ENCODE assay signal across 11 mouse cellular contexts in the genomic region with DNA sequence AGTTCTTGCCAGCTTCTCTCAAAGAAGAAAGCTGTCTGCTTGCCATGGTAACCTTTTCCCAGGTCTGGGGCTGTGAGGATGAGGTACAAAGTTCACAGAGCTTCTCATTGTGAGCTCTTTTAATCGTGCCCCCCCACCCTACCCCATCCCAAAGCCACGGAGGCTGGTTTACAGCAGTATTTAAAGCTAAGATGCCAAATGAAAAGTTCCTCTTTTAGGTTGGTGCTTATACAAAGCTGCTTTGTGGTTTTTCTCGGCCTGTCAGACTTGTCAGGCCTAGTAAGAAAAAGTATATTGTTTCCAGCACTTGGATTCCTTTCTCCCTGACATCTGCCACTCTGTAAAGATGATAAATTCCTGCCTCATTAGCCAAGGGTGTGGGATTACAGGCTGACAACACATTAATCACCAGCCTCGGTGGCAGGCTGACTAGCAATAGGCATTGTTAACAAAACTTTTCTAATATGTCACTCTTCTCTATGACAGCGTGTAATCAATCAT.
DNase-seq lines count a peak whose midpoint lies in the region; ATAC-seq and TF ChIP-seq lines count a peak whose summit lies in the region.
"Had no signal": no experiment of that assay in that cellular context is flagged by ENCODE, and none has a peak within 500 bp of the region (broad histone marks: within the 10 kb centered on the region; RNA-seq: fewer than 3 reads in every experiment).

No protein-coding gene starts in this region.

- no peaks in the 10 kb centered on the region for H3K9me3 ChIP-seq in embryonic facial prominence, embryonic 12.5 days
- no peaks in the 10 kb centered on the region for H3K9me3 ChIP-seq in hindbrain, embryonic 14.5 days (ENCODE audit: control insufficient read depth, low read length)

- H3K4me2 ChIP-seq in embryonic facial prominence, embryonic 12.5 days (replicated peaks), result no peak overlapping the region
- H3K4me2 ChIP-seq in hindbrain, embryonic 14.5 days (replicated peaks), result no peak overlapping the region

- intact Hi-C loops in heart, adult 2 months (cut with DNase I), result loop anchor here (5.0 kb wide), 2 partner anchors 98 to 113 kb away; no protein-coding TSS in a partner anchor
- intact Hi-C loops in heart, postnatal 36 days (cut with DNase I), result no loop called here

- TF ChIP-seq EP300 in heart, adult 2 months (IDR thresholded peaks at IDR 0.05; ENCODE audit: insufficient read depth, low read depth, low read length), result no peak

- no peak for TF ChIP-seq CTCF in heart, adult 2 months (IDR thresholded peaks at IDR 0.05)

- H3K9ac ChIP-seq in heart, adult 2 months (ENCODE audit: low read depth, low read length), result no peak overlapping the region
- H3K9ac ChIP-seq in embryonic facial prominence, embryonic 12.5 days, result no peak overlapping the region
- H3K9ac ChIP-seq in hindbrain, embryonic 14.5 days, result no peak overlapping the region

- H3K79me2 ChIP-seq in heart, adult 2 months (replicated peaks; ENCODE audit: control insufficient read depth, insufficient read depth, low read length), result no peaks in the 10 kb centered on the region

- peak; percentile 10 for DNase-seq in heart, adult 11 months
- DNase-seq in heart, adult 2 months, result no peak
- DNase-seq in 416B (ENCODE audit: low read depth), result peak; percentile 10
- DNase-seq in hindbrain, embryonic 14.5 days (ENCODE audit: low spot score), result peak; percentile 33
- DNase-seq in urinary bladder, postnatal 4 days (ENCODE audit: low spot score in 2 of 2), result no peak
- DNase-seq in cerebellum, adult 11-12 months, result no peak
- no peak for DNase-seq in heart, postnatal 36 days
- DNase-seq: B cell, adult 2 months had no signal

- no peaks in the 10 kb centered on the region for H3K27me3 ChIP-seq in heart, adult 2 months (ENCODE audit: control insufficient read depth, insufficient read depth, low read length)
- H3K27me3 ChIP-seq in embryonic facial prominence, embryonic 12.5 days, result peaks cover 17% of the 10 kb centered on the region
- H3K27me3 ChIP-seq in hindbrain, embryonic 14.5 days (ENCODE audit: control insufficient read depth, insufficient read depth, low read length), result no peaks in the 10 kb centered on the region

- no peak overlapping the region for H3K4me3 ChIP-seq in heart, adult 2 months
- no peak overlapping the region for H3K4me3 ChIP-seq in embryonic facial prominence, embryonic 12.5 days
- no peak overlapping the region for H3K4me3 ChIP-seq in hindbrain, embryonic 14.5 days (replicated peaks; ENCODE audit: low read length)
- H3K4me3 ChIP-seq: erythroblast, embryonic 14.5 days had no signal

- H3K4me1 ChIP-seq in heart, adult 2 months (ENCODE audit: control insufficient read depth, insufficient read depth, low read length), result peaks cover 2% of the 10 kb centered on the region; the same call in 1 of the 2 replicates
- H3K4me1 ChIP-seq in embryonic facial prominence, embryonic 12.5 days, result peaks cover 48% of the 10 kb centered on the region
- 0 out of 2 replicates have a peak, but pooled peaks cover 8% of the 10 kb centered on the region for H3K4me1 ChIP-seq in hindbrain, embryonic 14.5 days (replicated peaks; ENCODE audit: control insufficient read depth, insufficient read depth, low read length)

- no peaks in the 10 kb centered on the region for H3K36me3 ChIP-seq in heart, adult 2 months (ENCODE audit: control insufficient read depth, insufficient read depth, low read length)
- H3K36me3 ChIP-seq in embryonic facial prominence, embryonic 12.5 days, result no peaks in the 10 kb centered on the region
- H3K36me3 ChIP-seq in hindbrain, embryonic 14.5 days (replicated peaks; ENCODE audit: control insufficient read depth, insufficient read depth), result no peaks in the 10 kb centered on the region

- H3K27ac ChIP-seq in heart, adult 2 months, result no peak overlapping the region
- peak overlapping the region; percentile 57; the same call in 1 of the 2 replicates for H3K27ac ChIP-seq in embryonic facial prominence, embryonic 12.5 days
- H3K27ac ChIP-seq in hindbrain, embryonic 14.5 days, result no peak overlapping the region

- TF ChIP-seq POLR2A in heart, adult 2 months (IDR thresholded peaks at IDR 0.05; ENCODE audit: insufficient read depth, low read depth, low read length), result no peak

- 55% methylated on average over 5 of the region's 5 CpGs for WGBS in heart, adult 2 months
- WGBS in embryonic facial prominence, embryonic 12.5 days, result 19% methylated on average over 5 of the region's 5 CpGs
- 22% methylated on average over 5 of the region's 5 CpGs for WGBS in hindbrain, embryonic 14.5 days

- no peak for ATAC-seq in embryonic facial prominence, embryonic 12.5 days (ENCODE audit: insufficient number of reproducible peaks, insufficient read depth, low FRiP score, low TSS enrichment)
- no peak for ATAC-seq in hindbrain, embryonic 14.5 days (ENCODE audit: low FRiP score)
- ATAC-seq: activated CD4-positive, CD25-positive, alpha-beta regulatory T cell, adult 4 months had no signal

Comparison
In these comparisons a context has a peak if more than half of its experiments do, and no peak if none do; other contexts are left out.
1. DNase-seq: peak in heart, adult 11 months (single experiment), 416B (single experiment) and hindbrain, embryonic 14.5 days (single experiment); none in heart, adult 2 months (0 of 2), urinary bladder, postnatal 4 days (0 of 2), cerebellum, adult 11-12 months (single experiment) and heart, postnatal 36 days (0 of 2).